Mouse (Mus musculus): Measurements from ENCODE around the gene Lpin3. TPM values are rescaled to one million over a fixed set of nuclear protein-coding genes. Genes with fewer than 3 reads are reported as not detected.

Gene Lpin3
- polyA plus RNA-seq, 1 experiment = 4.6 TPM

- DNase-seq (ENCODE audit: low read depth in 1 of 2, low spot score in 2 of 2) = no peak
- 85% methylated on average over 13 of the region's 13 CpGs for WGBS
- Histone ChIP-seq H3K4me3 (ENCODE audit: extremely low read depth, insufficient read depth, insufficient read length) (no peak overlapping the region), H3K36me3 (ENCODE audit: control insufficient read depth, insufficient read depth, low read length) (no peaks in the 10 kb centered on the region), H3K4me1 (ENCODE audit: control insufficient read depth, insufficient read depth, insufficient read length) (no peaks in the 10 kb centered on the region), H3K27me3 (ENCODE audit: control insufficient read depth, insufficient read depth, low read length) (peaks cover 7% of the 10 kb centered on the region), H3K27ac (ENCODE audit: insufficient read depth, low read length) (no peak overlapping the region)
- TF ChIP-seq POLR2A (IDR thresholded peaks at IDR 0.05; ENCODE audit: low read depth, low read length) = no peak
- TF ChIP-seq CTCF (IDR thresholded peaks at IDR 0.05; ENCODE audit: extremely low read depth, insufficient read depth, insufficient read length, insufficient replicate concordance) = no peak
These were observed 35.5 kb downstream of the Lpin3 start for GRCm38 (mm10) chr2:160915821-160916610.

- 86% methylated on average over 8 of the region's 8 CpGs for WGBS
- TF ChIP-seq CTCF (IDR thresholded peaks at IDR 0.05; ENCODE audit: extremely low read depth, insufficient read depth, insufficient read length, insufficient replicate concordance) = no peak
- TF ChIP-seq POLR2A (IDR thresholded peaks at IDR 0.05; ENCODE audit: low read depth, low read length) = no peak
These were observed 36.2 kb downstream of the Lpin3 start for GRCm38 (mm10) chr2:160916714-160917113.

DNA sequence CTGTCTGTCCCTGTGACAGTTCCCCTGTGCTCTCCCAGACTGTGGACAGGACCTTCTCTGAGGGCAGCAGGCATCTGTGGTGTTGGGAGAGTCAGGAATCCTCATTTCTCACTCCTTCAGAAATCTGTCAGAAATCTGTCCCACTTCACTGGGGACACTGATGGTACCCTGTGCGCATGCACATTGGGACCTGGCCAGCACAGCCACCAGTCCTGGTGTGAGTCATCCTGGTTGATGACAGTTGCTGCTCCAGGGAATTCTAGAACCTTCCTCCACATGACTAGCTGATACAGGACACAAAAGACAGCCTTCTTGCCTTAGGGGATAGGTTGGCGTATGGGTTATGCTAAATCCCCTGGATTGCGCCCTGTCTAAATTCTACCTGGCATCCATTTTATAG lies 36.8 kb downstream of the Lpin3 start:
- no peak for DNase-seq (ENCODE audit: low read depth in 1 of 2, low spot score in 2 of 2)
- no peak overlapping the region for H3K4me3 ChIP-seq (ENCODE audit: extremely low read depth, insufficient read depth, insufficient read length)
- no peaks in the 10 kb centered on the region for H3K4me1 ChIP-seq (ENCODE audit: control insufficient read depth, insufficient read depth, insufficient read length)
- H3K27ac ChIP-seq (ENCODE audit: insufficient read depth, low read length) = no peak overlapping the region
- WGBS = 95% methylated on average over 3 of the region's 3 CpGs
- no peaks in the 10 kb centered on the region for H3K36me3 ChIP-seq (ENCODE audit: control insufficient read depth, insufficient read depth, low read length)
- TF ChIP-seq CTCF (IDR thresholded peaks at IDR 0.05; ENCODE audit: extremely low read depth, insufficient read depth, insufficient read length, insufficient replicate concordance) = no peak
- no peak for TF ChIP-seq POLR2A (IDR thresholded peaks at IDR 0.05; ENCODE audit: low read depth, low read length)
- peaks cover 5% of the 10 kb centered on the region for H3K27me3 ChIP-seq (ENCODE audit: control insufficient read depth, insufficient read depth, low read length)

More at GRCm38 (mm10) chr2:160916714-160917113, 36.2 kb downstream of the Lpin3 start:
- Histone ChIP-seq H3K27ac (ENCODE audit: insufficient read depth, low read length) (no peak overlapping the region), H3K27me3 (ENCODE audit: control insufficient read depth, insufficient read depth, low read length) (peaks cover 7% of the 10 kb centered on the region), H3K36me3 (ENCODE audit: control insufficient read depth, insufficient read depth, low read length) (no peaks in the 10 kb centered on the region), H3K4me3 (ENCODE audit: extremely low read depth, insufficient read depth, insufficient read length) (no peak overlapping the region), H3K4me1 (ENCODE audit: control insufficient read depth, insufficient read depth, insufficient read length) (no peaks in the 10 kb centered on the region)
- DNase-seq (ENCODE audit: low read depth in 1 of 2, low spot score in 2 of 2) = no peak

GRCm38 (mm10) chr2:160918154-160918929 lies 37.9 kb downstream of the Lpin3 start:
- no peaks in the 10 kb centered on the region for H3K36me3 ChIP-seq (ENCODE audit: control insufficient read depth, insufficient read depth, low read length)
- TF ChIP-seq CTCF (IDR thresholded peaks at IDR 0.05; ENCODE audit: extremely low read depth, insufficient read depth, insufficient read length, insufficient replicate concordance) (no peak), POLR2A (IDR thresholded peaks at IDR 0.05; ENCODE audit: low read depth, low read length) (no peak)
- WGBS = 73% methylated on average over 8 of the region's 8 CpGs
- DNase-seq (ENCODE audit: low read depth in 1 of 2, low spot score in 2 of 2) = no peak
- H3K4me1 ChIP-seq (ENCODE audit: control insufficient read depth, insufficient read depth, insufficient read length) = no peaks in the 10 kb centered on the region
- H3K27me3 ChIP-seq (ENCODE audit: control insufficient read depth, insufficient read depth, low read length) = no peaks in the 10 kb centered on the region; the same call in 1 of the 2 replicates
- no peak overlapping the region for H3K4me3 ChIP-seq (ENCODE audit: extremely low read depth, insufficient read depth, insufficient read length)
- H3K27ac ChIP-seq (ENCODE audit: insufficient read depth, low read length) = no peak overlapping the region

- TF ChIP-seq POLR2A (IDR thresholded peaks at IDR 0.05; ENCODE audit: low read depth, low read length) (no peak), CTCF (IDR thresholded peaks at IDR 0.05; ENCODE audit: extremely low read depth, insufficient read depth, insufficient read length, insufficient replicate concordance) (no peak)
- WGBS = 93% methylated on average over 2 of the region's 2 CpGs
- Histone ChIP-seq H3K36me3 (ENCODE audit: control insufficient read depth, insufficient read depth, low read length) (no peaks in the 10 kb centered on the region), H3K27ac (ENCODE audit: insufficient read depth, low read length) (no peak overlapping the region), H3K4me3 (ENCODE audit: extremely low read depth, insufficient read depth, insufficient read length) (no peak overlapping the region), H3K4me1 (ENCODE audit: control insufficient read depth, insufficient read depth, insufficient read length) (no peaks in the 10 kb centered on the region), H3K27me3 (ENCODE audit: control insufficient read depth, insufficient read depth, low read length) (no peaks in the 10 kb centered on the region; the same call in 1 of the 2 replicates)
- DNase-seq (ENCODE audit: low read depth in 1 of 2, low spot score in 2 of 2) = no peak
These were observed 38.4 kb downstream of the Lpin3 start for GRCm38 (mm10) chr2:160918930-160919215.

- no peak overlapping the region for H3K4me3 ChIP-seq (ENCODE audit: extremely low read depth, insufficient read depth, insufficient read length)
- H3K4me1 ChIP-seq (ENCODE audit: control insufficient read depth, insufficient read depth, insufficient read length) = no peaks in the 10 kb centered on the region
- H3K36me3 ChIP-seq (ENCODE audit: control insufficient read depth, insufficient read depth, low read length) = no peaks in the 10 kb centered on the region
- WGBS = 63% methylated on average over 7 of the region's 7 CpGs
- no peak for DNase-seq (ENCODE audit: low read depth in 1 of 2, low spot score in 2 of 2)
- no peak for TF ChIP-seq POLR2A (IDR thresholded peaks at IDR 0.05; ENCODE audit: low read depth, low read length)
- H3K27me3 ChIP-seq (ENCODE audit: control insufficient read depth, insufficient read depth, low read length) = no peaks in the 10 kb centered on the region
- no peak overlapping the region for H3K27ac ChIP-seq (ENCODE audit: insufficient read depth, low read length)
These were observed 40.8 kb downstream of the Lpin3 start for GRCm38 (mm10) chr2:160921285-160921684.

DNA sequence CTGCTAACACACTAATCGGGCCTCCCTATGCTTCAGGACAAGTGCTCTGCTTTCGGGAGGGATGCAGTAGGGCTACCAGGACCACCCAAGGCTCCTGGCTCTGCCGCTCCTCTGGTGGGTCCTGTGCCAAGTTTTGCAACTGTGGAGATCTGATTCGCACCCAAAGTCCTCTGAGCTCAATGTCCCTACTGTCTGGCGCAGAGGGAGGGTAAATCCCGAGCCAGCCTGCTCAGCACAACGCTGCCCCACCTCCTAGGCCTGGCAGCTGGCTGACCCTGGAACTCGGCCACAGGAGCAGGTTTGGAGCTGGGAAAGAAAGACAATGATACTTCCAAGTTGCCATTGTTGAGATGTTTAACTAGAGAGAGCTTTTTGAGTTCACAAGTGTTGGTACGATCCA lies 44.7 kb downstream of the Lpin3 start:
- Histone ChIP-seq H3K4me1 (ENCODE audit: control insufficient read depth, insufficient read depth, insufficient read length) (no peaks in the 10 kb centered on the region), H3K27ac (ENCODE audit: insufficient read depth, low read length) (no peak overlapping the region), H3K27me3 (ENCODE audit: control insufficient read depth, insufficient read depth, low read length) (no peaks in the 10 kb centered on the region), H3K4me3 (ENCODE audit: extremely low read depth, insufficient read depth, insufficient read length) (no peak overlapping the region), H3K36me3 (ENCODE audit: control insufficient read depth, insufficient read depth, low read length) (no peaks in the 10 kb centered on the region)
- WGBS = 85% methylated on average over 9 of the region's 9 CpGs
- DNase-seq (ENCODE audit: low read depth in 1 of 2, low spot score in 2 of 2) = no peak
- TF ChIP-seq POLR2A (IDR thresholded peaks at IDR 0.05; ENCODE audit: low read depth, low read length) (no peak), CTCF (IDR thresholded peaks at IDR 0.05; ENCODE audit: extremely low read depth, insufficient read depth, insufficient read length, insufficient replicate concordance) (no peak)

Data from spleen, adult 2 months (tissue).